Mouse (Mus musculus): Measurements from ENCODE around the gene Rplp0.

Gene Rplp0

DNA sequence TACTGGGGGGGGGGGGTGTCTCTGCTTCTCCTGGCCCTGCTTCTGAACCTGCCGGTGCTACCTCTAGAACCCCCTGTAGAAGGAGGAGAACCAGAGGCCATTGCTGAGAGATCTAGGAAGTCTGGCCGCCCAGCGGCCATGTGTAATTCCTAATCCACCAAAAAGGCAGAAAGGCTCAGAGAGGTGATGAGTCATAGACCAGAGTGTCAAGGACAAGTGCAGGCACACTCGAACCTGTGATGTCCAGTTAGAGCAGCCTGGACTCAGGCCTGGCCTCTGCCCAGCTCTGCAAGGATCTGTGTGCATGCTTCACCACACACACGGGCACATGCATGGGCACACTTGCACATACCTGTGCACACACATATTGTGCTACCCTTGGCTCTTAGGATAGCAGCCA, 31.1 kb upstream of the Rplp0 start:
- DNase-seq: no peak

- no peak for DNase-seq
Measured at GRCm38 (mm10) chr5:115529364-115529741, 29.9 kb upstream of the Rplp0 start.

DNA sequence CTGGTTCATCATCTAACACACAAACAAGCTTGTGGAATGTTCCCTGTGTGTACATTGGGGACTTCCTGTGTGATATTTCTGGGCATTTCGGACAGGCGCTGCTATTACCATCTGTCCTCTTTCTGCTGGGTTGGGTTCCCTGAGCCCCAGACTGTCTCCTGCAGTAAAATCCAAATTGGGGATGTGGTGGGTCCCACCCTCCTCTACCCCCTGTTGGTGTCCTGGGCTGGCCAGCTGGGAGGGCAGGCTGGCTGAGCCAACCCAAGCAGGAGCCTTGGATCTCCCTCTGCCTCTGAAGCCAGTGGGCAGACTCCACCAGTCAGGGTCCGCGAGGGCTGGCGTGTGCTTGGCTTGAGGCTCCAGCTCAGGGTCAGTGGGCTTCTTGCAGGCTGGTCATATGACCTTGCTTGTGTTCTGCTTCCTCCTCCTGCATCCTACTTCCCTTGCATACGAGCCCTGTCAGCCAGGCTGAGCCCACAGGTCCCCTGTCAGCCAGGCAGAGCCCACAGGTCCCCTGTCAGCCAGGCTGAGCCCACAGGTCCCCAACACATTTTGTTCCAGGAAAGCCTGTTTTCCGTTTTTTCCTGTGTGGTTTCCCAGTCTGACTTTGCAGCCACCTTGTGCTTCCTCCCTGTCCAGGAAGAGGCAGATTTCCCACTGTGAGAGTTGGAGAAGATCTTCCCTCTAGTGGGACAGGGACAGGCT, 29.4 kb upstream of the Rplp0 start:
- no peak for DNase-seq

DNA sequence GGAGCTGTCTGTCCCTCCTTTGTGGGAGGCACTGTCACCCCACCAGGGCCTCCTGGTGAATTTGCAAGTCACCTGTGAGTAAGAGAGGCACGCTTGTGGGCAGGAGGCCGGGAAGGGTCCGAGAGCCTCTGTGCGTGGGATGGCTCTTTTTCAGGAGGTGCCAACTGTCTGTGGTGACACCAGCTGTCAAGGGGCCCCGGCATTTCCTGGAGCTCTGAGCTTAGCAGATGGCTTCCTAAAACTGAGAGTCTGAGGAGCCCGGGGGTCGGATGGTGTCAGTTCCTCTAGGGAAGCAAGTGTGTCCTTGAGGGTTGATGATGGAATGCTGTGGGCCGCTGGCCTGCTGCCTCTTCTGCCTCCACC, 28.8 kb upstream of the Rplp0 start:
- peak; percentile 53 for DNase-seq

GRCm38 (mm10) chr5:115531671-115532270, 27.5 kb upstream of the Rplp0 start:
- peak; percentile 82 for DNase-seq

- DNase-seq: peak; percentile 64
Measured at GRCm38 (mm10) chr5:115534290-115534731, 25.0 kb upstream of the Rplp0 start.

DNA sequence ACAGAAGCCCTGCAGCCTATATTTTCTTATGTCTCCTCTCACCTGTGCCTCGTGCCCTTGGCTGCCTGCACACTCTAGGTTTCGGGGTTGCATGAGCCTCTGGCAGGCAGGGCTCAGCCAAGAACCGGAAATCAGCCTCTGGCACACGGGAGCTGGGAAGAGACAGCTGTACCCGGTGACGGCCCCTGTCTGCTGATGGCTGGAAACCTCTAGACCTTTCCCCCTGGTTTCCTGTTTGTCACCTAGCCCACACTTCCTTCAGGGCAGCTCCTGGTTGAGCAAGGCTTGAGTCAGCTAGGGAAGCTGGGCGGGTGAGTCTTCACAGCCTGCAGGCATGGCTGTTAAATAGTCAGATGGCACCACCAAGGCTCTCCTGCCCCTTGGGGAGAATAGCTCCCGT, 24.4 kb upstream of the Rplp0 start:
- peak; percentile 55 for DNase-seq

DNA sequence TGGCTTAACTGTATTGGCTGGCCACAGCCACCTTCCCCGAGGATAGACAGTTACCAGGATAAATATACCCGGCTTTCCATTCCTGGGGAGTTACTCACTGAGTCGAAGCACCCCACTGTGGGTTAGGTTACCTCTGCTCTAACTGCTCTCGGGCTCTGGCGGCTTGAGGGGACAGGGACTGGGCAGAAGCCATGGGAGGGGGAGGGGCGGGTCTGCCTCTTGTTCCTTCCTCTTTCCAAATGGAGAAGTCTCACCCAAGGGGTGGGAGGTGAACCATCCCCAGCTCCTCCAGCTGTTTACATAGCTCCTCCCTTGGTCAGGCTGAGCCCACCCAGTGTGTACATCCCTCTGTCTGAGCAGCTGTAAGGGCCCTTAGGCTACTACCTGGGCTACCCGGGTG, 23.6 kb upstream of the Rplp0 start:
- no peak for DNase-seq

GRCm38 (mm10) chr5:115538017-115538692, 21.1 kb upstream of the Rplp0 start:
- peak; percentile 68 for DNase-seq

DNA sequence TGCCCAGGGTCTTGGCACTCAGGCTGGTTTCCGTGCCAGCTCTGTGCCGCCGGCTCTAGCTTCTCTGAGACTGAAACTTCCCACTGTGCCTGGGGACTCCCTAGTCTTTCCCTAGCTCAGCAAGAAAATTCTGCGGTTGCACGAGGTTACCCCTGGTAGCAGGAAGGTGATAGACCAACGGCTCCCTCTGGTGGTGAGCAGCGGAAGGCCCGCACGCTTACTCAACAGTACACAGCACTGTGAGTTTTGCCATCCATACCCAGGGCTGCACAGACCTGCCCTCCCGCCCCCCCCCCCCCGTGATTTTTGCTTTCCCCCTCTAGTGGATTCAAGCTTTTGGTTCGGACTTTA, 20.6 kb upstream of the Rplp0 start:
- DNase-seq: peak; percentile 96

DNA sequence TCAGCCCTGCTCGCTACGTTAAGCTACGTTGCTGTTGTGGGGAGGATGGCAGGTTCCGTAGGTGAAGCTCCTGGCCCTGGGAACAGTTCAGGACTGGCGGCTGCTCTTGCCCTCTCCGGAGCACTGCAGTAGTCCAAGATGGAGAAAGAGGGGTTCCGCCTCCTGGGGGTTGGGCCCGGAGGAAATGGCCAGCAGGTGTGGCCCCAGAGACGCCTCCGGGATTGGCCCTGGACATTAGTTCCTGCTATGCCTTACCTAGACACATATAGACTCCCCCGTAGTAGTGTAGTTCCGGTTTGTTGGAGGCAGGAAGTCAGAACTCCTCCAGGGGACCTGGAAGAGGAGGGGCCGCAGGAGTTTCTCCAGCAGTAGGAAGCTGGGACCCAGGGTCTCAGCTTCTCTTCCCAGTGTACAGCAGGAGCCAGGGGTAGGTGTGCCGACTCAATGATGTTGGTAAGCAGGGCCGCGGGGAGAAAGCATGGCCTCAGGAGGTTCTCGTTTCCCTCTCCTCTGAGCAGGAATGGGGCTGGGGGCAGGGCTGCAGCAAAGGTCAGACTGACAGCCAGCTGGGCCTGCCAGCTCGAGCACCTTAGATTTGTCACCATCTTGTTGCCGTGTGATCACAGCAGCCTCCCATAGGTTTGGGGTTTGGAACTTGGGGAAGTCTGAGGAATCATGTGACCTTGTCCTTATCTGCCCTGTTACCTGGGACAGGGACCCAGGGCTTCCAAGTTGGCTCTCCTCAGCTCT, 16.5 kb upstream of the Rplp0 start:
- no peak for DNase-seq

GRCm38 (mm10) chr5:115543509-115544253, 15.6 kb upstream of the Rplp0 start:
- DNase-seq: peak; percentile 91

- no peak for DNase-seq
Measured at GRCm38 (mm10) chr5:115544655-115545185, 14.5 kb upstream of the Rplp0 start.

- no peak for DNase-seq
Measured at GRCm38 (mm10) chr5:115545636-115546035, 13.6 kb upstream of the Rplp0 start.

DNA sequence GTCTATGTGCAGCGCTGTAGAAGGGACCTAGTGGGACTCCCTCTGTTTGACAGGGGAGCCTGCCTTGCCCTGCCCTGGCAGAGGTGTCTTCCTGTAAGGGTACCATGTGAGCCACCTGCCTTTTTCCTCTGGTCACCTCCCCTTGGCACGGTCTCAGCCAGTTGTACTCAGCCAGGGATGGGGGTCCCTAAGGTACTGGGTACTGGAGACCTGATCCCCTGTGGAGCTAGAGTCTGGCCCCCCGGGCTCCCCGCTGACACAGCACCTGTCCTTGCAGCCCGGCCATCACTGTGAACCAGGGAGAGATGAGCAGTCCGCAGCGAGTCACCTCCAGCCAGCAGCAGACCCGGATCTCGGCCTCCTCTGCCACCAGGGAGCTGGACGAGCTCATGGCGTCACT, 12.7 kb upstream of the Rplp0 start:
- DNase-seq: no peak

DNA sequence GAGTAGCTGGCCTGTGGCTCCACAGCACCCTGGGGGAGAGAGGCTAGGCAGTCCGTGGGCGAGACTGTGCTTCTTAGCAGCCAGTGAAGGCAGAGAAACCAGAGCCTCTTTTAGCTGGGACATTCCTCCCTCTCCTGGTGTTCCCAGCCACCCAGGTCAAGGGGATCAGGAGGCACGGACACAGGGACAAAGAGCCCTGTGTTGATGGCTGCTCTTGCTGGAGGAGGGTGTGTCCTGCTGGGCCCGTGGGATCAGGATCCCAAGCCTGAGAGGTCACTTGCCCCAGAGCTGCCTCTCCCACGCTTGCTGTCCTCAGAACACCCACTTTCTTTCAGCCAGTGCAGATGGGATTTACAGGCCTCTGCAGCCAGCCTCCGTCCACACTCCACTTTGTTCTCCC, 12.3 kb upstream of the Rplp0 start:
- DNase-seq: no peak

GRCm38 (mm10) chr5:115547421-115547820, 11.8 kb upstream of the Rplp0 start:
- no peak for DNase-seq

DNA sequence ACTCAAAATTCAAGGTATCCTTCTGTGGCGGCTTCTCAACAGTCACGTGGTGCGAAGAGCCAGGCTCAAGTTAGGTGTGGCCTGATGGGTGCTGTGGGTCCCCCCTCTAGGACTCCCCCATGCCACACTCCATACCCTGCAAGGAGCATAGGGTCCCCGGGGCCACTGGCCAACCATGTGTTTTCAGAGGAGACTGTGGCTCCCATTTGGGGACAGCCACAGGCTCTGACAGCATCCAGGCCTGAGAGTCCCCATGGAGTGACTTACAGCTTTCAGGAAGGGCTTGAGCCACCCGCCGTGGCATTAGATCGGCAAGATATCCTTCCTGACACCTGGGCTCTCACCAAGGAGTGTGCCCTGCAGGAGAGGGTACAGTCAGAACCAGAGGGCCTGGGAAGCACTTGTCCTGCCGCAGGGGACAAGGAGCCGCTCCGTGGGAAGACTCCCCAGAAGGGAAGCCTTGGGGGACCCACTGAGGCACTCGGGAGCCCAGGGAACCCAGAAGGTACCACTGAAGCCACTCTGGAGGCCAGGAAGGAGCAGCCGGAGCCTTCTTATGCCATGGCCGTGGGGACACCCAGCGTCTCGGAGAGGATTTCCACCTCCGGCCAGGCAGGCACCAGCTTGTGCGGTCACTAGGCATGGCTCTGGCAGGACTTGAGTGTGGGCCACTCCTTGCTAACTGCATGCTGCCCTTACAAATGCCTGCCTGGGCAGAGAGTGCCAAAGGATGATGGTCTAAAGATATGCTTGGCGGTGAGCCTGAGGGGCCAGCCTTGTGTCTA, 10.6 kb upstream of the Rplp0 start:
- no peak for DNase-seq

GRCm38 (mm10) chr5:115550482-115551005, 8.7 kb upstream of the Rplp0 start:
- no peak for DNase-seq

GRCm38 (mm10) chr5:115551386-115551785, 7.9 kb upstream of the Rplp0 start:
- no peak for DNase-seq

- no peak for DNase-seq
Measured at GRCm38 (mm10) chr5:115551799-115552198, 7.5 kb upstream of the Rplp0 start.

Data from kidney, adult 9 months (tissue).